Mouse (Mus musculus) heart, postnatal 14 days (tissue): ENCODE measurements around the gene Lyz2. TPM values are rescaled to one million over a fixed set of nuclear protein-coding genes. Genes with fewer than 3 reads are reported as not detected.
"Not testable (repeated sequence)": the region's sequence is repeated elsewhere in the genome, so short reads cannot be mapped to it uniquely, and the experiment has no call there.

ENCODE experiments used
- DNase-seq, 2 experiments: peaks; one replicate each; pipeline ENCODE4 v3.0.0; 2021 to 2022
- intact Hi-C: fragments of 180-260 bp; cut with DNase I; formaldehyde crosslinking; loops from one replicate; pipeline ENCODE4 v1.15.1; 2025
- long read RNA-seq, 2 experiments: library from polyadenylated mRNA; stranded (forward); transcript quantifications; one replicate each; pipeline ENCODE4 v2.0.0; 2021
- total RNA-seq, 2 experiments: library from RNA; stranded (reverse); gene quantifications; 2 replicates each; pipeline ENCODE4 v1.2.3; 2021

Lyz2 gene
- 10 to 100 TPM; 93.0 to 99.3 TPM for total RNA-seq
- long read RNA-seq, experiment 1, transcript Lyz2-201 (4 exons, 1,316 nt), result major isoform, 179 of 182 reads
- long read RNA-seq, experiment 1, partial matches to known transcripts, result 3 of 182 reads
- long read RNA-seq, experiment 1, other reads (novel, unspliced or antisense), result 0 of 182 reads
- long read RNA-seq, experiment 2, transcript Lyz2-201 (4 exons, 1,316 nt), result major isoform, 69 of 71 reads
- long read RNA-seq, experiment 2, partial matches to known transcripts, result 2 of 71 reads
- long read RNA-seq, experiment 2, other reads (novel, unspliced or antisense), result 0 of 71 reads

- intact Hi-C loops, result no loop called here
- peak; percentile 16 to 20 for DNase-seq
Observed at GRCm38 (mm10) chr10:117282049-117282448, at the start of gene Lyz2. Lyz2 (minus strand) TSS chr10:117282321.

- intact Hi-C loops, result loop anchor here (5.0 kb wide), 2 partner anchors 58 to 103 kb away; no protein-coding TSS in a partner anchor
Observed at GRCm38 (mm10) chr10:117330521-117330920, 48.4 kb upstream of the Lyz2 start.

DNA sequence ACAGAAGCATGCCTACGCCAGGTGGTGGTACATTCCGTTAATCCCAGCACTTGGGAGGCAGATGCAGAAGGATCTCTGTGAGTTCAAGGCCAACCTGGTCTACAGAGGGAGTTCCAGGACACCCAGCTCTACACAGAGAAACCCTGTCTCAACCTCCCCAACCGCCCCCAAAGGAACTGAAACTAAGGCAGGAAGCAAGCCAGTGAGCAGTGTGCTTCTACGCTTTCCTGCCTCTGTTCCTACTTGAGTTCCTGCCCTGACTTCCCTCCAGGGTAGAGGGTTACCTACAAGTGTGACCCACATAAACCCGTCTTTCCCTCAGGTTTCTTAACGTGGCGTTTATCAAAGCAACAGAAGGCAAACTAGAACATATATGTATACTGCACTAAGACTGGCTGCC is 41.7 kb upstream of the Lyz2 start:
- DNase-seq, result no peak
- intact Hi-C loops, result no loop called here

More at GRCm38 (mm10) chr10:117330521-117330920, 48.4 kb upstream of the Lyz2 start:
- peak; percentile 24 to 44 for DNase-seq

- no peak for DNase-seq
- intact Hi-C loops, result no loop called here
Observed at GRCm38 (mm10) chr10:117322630-117323029, 40.5 kb upstream of the Lyz2 start.

DNA sequence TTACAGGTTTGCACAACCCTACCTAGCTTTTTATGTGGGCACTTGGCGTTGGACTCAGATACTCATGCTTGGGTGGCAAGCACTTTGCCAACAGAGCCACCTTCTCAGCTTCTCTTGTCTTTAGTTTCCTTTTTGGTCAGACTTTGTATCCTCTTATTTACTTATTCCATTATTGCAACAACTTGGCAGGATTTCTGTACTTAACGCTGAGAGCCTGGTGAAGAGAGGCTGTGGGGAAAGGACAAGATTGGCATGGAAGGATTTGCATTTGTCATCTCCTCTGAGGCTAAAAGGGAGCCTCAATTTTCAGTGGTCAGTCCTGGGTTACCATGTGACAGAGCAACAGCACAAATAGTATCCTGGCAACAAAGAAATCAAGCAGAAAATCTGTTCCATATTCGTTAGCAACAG is 38.5 kb upstream of the Lyz2 start:
- intact Hi-C loops, result no loop called here
- no peak for DNase-seq

GRCm38 (mm10) chr10:117316391-117316790 is 34.3 kb upstream of the Lyz2 start:
- no peak for DNase-seq
- intact Hi-C loops, result no loop called here

- no peak for DNase-seq
- intact Hi-C loops, result no loop called here
Observed at GRCm38 (mm10) chr10:117313133-117313532, 31.0 kb upstream of the Lyz2 start.

DNA sequence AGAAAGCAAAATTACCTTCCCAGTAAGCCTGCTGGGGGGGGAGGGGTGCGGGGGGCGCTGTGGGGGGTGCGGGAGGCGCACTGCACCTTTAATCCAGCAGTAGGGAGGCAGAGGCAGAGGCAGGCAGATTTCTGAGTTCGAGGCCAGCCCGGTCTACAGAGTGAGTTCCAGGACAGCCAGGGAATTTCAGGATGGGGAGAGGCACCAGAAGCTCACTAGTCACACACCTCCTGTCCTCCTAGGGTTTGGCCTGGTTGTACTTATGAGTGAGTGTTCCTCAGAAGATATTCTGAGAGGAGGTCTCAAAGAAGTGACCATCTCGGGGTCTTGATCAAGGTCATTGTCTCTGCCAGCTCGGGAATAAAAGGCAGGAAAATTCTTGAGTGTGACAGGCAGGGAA is 30.0 kb upstream of the Lyz2 start:
- DNase-seq, result no peak
- intact Hi-C loops, result no loop called here

- intact Hi-C loops, result no loop called here
- DNase-seq, result no peak
Observed at GRCm38 (mm10) chr10:117304371-117304770, 22.2 kb upstream of the Lyz2 start.

DNA sequence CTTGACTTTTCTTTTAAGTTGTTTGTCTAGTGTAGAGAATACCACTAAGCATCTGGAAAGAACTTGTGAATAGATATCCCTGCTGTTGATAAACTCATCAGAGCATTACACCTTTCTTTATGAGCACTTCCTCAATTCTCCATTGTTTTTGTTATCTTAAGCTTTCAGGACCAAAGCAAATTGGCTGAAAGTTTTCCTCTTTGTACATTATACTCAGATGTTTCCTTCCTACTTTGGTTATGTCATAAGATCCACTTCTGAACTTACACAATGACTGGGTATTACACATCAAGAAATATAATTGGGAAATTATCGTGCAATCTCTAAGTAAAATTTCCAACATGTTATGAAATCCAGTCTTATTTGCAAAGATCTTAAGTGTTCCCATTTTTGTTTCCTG is 19.6 kb upstream of the Lyz2 start:
- intact Hi-C loops, result no loop called here
- DNase-seq, result no peak

DNA sequence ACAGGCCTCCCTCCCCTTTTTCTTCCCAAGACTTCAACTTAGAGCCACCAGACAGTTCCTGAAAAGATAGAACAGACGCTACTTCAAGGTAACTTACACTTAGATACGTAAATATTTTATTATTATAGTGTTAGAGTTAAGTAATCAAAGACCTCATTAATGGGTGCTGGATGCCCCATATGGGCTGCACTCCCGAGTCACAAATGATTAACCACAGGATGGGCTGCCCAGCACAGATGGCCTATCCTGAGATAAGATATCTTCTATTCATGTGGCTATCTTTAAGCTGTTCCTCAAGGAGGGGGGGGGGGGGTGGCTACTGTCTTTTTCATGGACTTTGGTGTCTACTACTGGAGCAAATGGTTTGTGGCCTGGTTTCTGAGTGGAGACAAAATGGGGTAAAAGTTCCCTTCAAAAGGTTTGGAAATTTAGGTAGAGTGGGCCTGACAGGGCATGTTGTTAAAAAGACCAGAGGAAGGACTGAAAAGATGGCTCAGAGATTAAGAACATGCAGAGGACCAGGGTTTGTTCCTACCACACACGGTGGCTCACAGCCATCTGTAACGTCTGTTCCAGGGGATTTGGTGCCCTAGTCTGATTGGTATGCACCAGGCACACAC is 17.9 kb upstream of the Lyz2 start:
- intact Hi-C loops, result no loop called here
- no peak for DNase-seq

GRCm38 (mm10) chr10:117299106-117299505 is 17.0 kb upstream of the Lyz2 start:
- intact Hi-C loops, result no loop called here
- no peak for DNase-seq

- intact Hi-C loops, result no loop called here
- DNase-seq, result no peak
Observed at GRCm38 (mm10) chr10:117298336-117298735, 16.2 kb upstream of the Lyz2 start.

GRCm38 (mm10) chr10:117292671-117293070 is 10.6 kb upstream of the Lyz2 start, which contains the start of gene Lyz1:
Lyz1 (minus strand) TSS chr10:117292868.
- intact Hi-C loops, result no loop called here
- peak in 1 of 2 experiments; percentile 21 for DNase-seq

DNA sequence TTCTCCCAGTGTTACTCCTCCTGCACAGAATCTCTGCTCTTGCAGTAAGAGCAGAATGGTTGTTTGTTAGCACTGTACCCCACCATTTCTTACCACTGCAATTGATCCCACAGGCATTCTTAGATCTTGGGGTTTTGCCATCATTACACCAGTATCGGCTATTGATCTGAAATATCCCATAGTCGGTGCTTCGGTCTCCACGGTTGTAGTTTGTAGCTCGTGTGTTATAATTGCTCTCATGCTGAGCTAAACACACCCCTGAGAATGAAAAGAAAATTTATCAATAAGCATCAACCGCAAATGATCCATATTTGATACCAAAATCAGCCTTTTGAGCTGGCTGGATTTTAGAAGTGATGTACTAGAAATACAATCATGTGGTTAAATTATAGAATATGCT is 8.8 kb upstream of the Lyz2 start:
- DNase-seq, intact Hi-C loops: not testable (repeated sequence)

- DNase-seq, result no peak
- intact Hi-C loops, result no loop called here
Observed at GRCm38 (mm10) chr10:117290046-117290870, 8.1 kb upstream of the Lyz2 start.

- intact Hi-C loops, DNase-seq: not testable (repeated sequence)
Observed at GRCm38 (mm10) chr10:117289034-117289505, 6.9 kb upstream of the Lyz2 start.

- intact Hi-C loops, result no loop called here
- no peak for DNase-seq
Observed at GRCm38 (mm10) chr10:117288197-117289033, 6.3 kb upstream of the Lyz2 start.

DNA sequence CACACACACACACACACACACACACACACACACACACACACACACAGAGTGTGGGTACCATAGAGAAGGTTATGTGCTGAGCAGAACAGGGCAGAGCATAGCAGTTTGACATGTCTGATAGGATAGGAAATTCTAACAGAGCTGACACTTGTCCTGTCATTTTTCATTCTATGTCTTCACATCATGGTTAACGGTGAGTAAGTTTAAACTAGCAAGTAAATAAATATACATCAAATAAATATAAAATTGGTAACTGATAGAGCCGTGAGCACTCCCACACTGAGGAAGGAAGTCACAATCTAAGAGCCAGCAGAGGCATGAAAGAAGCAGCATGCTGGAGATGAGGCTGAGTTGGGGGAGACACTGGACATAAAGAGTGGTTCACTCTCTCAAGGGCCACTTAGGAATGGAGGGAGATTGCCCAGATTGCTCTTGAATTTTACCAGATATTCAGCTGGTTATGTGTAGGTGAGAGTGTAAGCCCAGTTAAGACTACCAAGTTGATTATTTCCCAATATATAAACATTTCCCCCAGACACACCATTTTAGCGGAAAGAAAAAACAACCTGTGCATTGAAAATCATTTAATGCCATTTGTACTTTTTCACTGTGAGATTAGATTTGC is 5.2 kb upstream of the Lyz2 start:
- intact Hi-C loops, result no loop called here
- no peak for DNase-seq
